Mouse (Mus musculus) lung, postnatal 36 days (tissue): ENCODE results near the gene Dpy30.
"Not testable (repeated sequence)": the region's sequence is repeated elsewhere in the genome, so short reads cannot be mapped to it uniquely, and the experiment has no call there.

Experiments used
- DNase-seq: peaks from one replicate; pipeline ENCODE4 v3.0.0; 2022; ENCODE audit warnings: mixed read lengths

Dpy30 gene

DNA sequence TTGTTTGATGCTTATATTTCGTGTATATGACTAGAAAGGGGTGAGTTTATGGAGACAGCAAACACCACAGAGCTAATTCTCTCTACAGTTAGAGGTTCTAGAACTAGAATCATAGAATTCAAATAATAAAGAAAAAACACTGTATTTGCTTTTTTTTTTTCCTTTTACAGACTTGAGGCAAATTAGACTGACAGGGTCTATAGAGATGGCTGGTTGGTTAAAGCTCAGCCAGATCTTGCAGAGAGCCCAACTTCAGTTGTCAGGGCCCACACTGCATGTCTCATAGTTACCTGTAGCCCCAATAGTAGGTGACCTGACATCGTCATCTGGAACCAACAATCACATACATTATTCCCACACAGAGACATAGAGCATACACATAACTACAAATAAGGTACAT is at the start of gene Dpy30:
TSS of gene Dpy30 (minus strand) at position 101 of the 400 bp plus-strand sequence.
- no peak for DNase-seq

DNA sequence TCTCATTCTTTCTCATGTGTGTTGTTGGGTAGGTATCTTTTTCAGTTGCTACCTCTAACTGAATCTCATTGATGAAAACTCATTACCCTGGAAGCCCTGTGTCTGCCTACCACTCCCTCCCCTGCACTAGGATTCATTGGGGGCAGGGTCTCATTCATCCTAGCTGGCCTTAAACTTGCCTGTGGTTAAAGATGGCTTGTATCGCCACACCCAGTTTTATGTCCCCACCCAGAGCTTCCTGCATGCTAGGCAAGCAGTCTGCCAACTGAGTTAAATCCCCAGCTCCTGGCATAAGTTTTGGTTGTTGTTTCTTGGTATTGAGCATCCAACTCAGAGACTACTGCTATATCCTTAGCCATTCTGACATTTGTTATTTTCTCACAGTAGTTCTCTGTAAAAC is 39.8 kb upstream of the Dpy30 start:
- DNase-seq, result no peak

DNA sequence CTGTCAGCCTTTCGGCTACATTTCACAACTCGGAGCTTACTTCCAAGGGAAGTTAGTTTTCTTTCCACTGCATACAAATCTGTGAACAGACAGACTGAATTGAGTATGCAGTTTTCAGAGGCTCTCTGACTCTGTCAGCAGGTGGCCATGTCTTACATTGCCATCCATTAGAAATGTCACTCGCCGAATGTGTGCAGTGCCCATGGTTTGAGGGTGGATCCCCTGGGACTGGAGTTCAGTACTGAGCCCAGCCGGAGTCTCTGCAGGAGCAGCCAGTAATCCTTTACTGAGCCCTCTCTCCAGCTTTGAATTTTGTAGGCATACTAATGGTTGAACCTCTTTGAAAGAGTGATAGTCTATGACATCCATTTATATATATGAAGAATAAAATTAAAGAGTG is 17.4 kb upstream of the Dpy30 start:
- no peak for DNase-seq

DNA sequence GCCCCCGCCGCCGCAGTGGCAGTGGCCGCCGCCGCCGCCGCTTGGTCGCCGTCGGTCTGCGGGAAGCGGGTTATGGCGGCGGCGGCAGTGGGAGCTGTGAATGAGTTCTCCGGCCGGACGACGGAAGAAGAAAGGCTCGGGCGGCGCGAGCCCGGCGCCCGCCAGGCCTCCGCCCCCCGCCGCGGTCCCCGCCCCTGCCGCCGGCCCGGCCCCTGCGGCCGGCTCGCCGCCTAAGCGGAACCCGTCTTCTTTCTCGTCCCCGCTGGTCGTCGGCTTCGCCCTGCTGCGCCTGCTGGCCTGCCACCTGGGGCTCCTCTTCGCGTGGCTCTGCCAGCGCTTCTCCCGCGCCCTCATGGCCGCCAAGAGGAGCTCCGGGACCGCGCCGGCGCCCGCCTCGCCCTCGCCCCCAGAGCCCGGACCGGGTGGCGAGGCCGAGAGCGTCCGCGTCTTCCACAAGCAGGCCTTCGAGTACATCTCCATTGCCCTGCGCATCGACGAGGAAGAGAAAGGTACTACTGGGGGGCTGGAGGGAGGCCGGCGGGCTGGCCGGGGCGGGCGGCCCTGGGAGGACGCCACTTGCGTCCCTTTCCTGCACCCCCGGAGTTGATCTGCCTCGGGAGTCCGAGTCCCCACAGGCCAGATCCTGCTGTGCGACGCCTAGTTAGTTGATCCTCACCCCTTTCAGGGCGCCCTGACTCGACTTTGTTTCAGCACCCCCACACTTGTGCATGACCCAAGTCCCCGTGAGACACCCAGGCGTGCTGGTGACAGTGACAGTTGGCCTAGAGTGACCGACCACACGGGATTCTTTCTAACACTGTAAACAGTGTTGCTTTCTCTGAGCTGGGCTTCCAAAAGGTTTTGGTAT is 15.4 kb upstream of the Dpy30 start, which contains the start of gene Spast:
TSS of gene Spast (plus strand) at position 51 of the 868 bp plus-strand sequence.
- DNase-seq, result peak; percentile 76

DNA sequence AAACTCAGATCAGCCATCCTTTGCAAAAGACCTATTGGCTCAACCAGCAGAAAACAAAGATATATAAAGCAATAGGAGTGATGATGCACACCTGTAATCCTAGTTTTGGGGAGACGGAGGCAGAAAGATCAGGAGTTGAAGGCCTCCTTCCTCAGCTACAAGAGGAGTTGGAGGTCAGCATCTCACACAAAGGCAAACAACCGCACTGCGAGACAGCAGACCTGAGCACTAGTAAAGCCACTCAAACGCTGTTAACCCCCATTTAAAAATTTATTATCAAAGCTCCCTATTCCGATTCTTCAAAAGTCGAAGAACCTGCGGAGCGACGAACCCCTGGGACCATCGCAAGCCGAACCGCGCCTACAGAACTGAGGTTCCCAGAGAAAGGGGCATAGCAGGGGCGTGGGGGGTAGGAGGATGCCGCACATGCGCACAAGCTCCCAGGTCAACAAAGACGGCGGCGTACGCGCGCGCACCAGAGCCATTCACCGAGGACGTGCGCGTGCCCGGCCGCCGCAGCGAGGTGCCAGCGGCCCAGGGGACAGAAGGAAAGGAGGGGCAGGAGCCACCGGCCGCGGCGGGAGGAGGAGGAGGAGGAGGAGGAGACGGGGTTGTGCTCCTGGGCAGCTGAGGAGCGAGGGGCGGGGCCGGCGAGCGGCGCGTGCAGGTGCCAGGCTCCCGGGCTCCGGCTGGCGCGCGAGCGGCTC is 14.6 kb upstream of the Dpy30 start:
- DNase-seq, result peak; percentile 97

DNA sequence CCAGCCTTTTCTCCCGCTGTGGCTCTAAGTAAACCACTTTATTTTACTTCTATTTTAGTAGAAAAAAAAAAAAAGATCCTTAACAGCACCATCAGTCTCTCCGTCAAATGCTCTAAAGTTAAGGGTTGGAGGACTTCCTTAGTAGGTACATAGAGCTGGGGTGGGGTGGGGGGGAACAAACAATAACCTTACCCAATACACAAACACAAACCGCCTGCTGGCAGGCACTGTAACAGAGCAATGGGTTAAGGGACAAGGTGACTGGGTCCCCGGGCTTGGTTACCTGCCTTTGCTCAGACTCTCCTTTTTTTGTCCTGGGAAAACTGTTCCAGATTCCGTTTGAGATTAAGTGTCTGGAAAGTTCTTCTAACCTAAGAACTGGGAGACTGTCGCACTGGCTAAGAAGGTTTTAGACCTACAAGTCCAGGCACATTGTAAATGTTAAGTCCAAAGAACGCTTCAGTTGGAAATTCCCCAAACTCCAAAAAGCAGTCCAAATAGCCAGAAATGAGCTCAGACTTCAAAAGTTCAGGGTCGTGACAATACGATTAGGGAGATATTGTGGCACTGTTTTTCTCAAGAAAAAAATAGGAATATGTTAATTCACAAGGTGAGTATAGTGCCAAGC is 7.4 kb upstream of the Dpy30 start:
- no peak for DNase-seq

DNA sequence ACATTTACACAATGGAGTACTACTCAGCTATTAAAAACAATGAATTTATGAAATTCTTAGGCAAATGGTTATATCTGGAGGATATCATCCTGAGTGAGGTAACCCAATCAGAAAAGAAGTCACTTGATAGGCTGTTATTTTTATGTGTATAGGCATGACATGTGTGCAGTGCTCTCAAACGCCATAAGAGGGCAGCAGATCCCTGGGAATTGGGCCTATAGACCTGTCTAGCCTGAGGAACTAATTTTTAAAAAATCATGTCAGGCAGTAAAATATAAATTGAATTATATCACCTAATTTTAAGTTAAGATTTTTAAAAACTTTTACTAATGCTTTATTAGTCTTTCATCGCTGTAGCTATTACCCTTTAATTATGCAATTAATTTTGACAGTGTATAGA is 4.4 kb upstream of the Dpy30 start:
- DNase-seq, result peak; percentile 67

DNA sequence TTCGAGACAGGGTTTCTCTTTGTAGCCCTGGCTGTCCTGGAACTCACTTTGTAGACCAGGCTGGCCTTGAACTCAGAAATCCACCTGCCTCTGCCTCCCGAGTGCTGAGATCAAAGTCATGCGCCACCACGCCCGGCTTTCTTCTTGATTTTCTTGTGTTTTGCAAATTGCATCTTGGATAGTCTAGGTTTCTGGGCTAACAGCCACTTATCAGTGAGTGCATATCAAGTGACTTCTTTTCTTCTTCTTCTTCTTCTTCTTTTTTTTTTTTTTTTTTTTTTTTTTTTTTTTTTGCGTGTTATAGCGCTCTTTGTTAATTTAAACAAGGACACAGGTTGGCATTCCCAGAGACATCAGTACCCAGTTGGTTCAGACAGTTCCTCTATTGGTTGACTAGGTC is 3.5 kb upstream of the Dpy30 start:
- DNase-seq, result not testable (repeated sequence)

DNA sequence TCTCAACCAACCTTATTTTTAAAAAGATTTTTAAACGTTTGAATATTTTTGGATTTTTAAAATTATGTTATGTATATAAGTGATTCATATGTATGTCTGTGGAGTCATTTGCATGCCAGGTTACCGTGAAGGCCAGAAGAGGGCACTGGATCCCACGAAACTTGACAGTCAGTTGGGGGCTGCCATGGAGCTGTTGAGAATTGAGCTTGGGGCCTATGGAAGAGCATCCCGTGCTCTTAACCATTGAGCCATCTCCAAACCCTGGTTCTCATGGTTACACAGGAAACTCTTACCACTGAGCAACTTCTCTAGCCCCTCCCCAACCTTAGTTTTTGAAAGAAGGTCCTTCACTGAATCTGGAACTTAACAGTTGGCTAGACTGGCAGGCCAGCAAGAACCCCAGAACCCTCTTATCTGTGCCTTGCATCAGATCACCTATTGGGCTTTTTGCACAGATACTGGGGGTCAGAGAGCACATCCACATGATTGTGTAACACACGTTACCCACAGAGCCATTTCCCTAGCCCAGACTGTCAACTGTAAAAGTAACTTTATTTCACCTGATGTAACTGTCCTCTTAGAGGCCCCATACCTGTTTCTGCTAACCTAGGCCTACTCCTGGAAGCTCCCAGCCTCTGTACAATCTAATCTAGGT is 1.2 kb downstream of the Dpy30 start:
- DNase-seq, result peak; percentile 17

DNA sequence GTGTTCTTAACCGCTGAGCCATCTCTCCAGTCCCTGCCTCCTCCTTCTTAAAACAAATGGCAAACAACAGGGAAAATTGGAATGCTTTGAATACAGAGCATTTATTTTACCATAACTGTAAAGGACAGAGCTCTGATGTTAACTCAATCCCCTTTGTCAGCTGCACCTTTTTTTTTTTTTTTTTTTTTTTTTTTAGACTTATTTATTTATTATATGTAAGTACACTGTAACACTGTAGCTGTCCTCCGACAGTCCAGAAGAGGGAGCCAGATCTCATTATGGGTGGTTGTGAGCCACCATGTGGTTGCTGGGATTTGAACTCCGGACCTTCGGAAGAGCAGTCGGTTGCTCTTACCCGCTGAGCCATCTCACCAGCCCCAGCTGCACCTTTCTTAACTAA is 5.0 kb downstream of the Dpy30 start:
- DNase-seq, result no peak

DNA sequence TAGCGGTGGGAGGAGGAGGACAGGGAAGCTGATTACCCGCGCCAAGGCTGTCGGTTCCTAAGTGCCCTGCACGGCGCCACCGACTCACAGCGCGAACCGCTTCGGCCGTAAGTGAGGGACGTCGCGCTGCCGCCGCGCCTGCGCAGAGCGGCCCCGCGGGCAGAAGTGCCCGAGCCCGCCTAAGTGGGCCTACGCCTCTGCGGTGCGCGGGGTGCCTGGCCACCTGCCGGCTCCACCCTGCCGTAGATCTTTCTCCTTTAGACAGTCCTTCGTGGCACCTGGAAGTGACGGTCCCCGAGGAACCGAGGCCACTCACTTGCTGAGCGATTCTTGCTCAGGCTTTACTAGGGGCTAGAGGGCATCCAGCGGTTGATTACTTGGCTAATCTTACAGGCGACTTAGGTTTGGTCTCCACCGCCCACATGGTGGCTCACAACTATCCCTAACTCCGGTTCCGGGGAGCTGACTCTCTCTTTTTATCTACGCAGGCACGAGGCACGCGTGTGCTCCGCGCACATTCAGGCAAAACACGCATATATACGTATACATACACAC is 7.4 kb downstream of the Dpy30 start:
- peak; percentile 90 for DNase-seq

DNA sequence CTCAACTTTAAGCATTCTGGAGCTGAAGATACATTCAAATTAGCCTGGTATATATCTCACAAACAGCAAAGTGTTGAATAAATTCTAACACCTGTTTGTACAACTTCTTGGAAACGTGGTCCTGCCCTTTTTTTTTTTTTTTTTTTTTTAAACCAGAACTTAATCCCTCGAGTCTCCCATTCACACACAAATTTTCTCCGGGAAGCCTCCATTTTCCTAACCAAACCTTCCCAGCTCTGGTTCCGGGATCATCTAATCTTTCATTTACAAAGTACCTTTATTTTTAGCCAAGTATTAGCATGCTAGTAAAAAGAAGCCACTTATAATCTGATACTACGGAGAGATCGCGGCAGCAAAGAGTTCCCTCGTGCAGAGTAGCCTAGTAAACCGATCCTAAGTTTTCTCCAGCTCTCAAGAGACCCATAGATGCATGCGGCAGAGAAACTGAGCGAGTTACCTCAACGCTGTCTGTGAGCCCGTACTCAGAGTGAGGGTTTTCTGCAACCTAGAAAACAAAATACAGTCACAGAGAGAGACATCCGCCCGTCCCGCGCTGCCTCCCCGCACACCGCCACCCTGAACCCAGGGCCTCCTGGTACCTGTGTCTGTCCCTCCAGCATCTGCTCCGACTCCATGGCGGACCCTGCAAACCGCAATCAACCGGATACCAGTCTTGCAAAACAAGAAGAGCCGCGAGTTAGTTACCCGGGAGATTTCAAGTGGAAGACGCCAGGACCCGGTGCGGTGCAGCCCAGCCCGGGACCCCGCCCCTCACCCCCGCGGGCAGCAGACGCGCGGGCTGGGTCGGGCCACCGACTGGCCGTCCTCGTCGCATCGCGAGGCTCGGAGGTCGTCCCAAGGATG is 8.1 kb downstream of the Dpy30 start:
- no peak for DNase-seq

DNA sequence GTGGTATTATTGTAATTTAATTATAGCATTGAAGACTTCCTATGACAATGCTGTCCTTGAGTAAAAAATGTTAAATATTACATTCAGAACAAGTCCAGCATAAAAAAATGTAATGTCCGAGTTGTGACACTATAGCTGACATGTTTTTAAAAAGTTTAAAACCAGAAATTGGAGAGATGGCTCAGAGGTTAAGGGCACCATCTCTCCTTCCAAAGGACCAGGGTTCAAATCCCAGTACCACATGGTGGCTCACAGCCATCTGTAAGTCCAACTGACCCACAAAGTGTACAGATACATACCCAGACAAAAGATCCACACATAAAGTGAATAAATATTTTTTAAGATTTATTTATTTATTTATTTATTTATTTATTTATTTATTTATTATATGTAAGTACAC is 17.7 kb downstream of the Dpy30 start:
- DNase-seq, result no peak

DNA sequence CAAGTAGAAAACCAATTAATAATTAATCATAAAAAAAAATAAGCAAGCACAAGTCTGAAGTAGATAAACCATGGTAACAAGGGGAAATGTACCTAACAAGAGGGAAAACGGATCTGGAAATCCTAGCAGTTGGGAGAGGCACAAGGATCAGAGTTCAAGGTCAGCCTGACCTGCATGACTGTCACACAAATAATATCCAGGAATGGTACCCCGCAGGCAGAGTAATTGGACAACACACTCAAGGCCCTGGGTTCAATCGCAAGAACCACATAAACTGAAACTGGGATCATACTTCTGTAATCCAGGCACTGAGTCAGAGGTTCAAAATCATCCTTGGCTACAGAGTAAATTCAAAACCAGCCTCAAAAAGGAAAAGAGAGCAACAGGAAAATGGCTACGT is 18.1 kb downstream of the Dpy30 start:
- DNase-seq, result no peak

DNA sequence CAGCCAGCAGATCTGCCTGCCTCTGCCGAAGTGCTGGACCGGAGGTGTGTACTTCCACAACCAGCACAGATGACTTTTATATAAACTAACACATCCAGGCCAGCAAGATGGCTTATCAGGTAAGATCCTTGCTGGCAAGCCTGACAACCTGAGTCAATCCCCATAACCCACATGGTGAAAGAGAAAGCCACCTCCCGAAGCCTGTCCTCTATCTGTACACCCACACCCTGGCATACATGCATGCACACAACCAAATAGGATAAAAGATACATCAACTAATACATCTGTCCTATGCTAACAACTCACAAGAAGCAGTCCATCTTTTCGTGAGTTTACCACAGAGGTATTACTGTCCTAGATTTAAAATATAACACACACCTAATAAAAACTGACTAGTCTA is 19.7 kb downstream of the Dpy30 start:
- DNase-seq, result no peak

DNA sequence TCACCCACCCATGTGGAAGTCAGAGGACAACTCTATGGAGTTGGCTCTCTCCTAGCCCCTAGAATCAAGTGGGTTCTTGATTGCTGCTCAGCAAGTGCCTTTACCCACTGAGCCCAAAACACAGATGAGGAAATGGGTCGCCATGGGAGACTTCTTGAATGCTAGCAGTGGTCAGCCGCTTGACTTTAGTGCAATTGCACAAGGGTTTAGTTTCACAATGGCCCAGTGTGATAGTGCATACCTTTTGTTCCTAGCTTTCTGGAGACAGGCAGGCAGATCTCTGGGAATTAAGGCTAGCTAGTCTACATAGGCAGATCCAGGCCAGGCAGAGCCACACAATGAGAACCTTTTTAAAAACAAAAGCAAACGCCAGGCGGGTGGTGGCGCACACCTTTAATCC is 23.7 kb downstream of the Dpy30 start:
- DNase-seq, result peak; percentile 50

DNA sequence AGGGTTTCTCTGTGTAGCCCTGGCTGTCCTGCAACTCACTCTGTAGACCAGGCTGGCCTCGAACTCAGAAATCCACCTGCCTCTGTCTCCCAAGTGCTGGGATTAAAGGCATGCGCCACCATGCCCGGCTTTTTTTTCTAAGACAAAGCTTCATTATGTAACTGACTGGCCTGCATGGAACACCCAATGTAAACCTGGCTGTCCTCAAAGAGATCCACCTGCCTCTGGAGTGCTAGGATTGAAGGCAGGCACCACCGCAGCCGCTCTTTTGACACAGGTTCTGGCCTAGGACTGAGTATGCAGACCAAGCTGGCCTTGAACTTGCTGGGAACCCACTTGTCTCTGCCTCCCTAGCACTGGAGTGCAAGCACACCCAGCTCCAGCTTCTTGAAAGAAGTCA is 26.8 kb downstream of the Dpy30 start:
- not testable (repeated sequence) for DNase-seq

DNA sequence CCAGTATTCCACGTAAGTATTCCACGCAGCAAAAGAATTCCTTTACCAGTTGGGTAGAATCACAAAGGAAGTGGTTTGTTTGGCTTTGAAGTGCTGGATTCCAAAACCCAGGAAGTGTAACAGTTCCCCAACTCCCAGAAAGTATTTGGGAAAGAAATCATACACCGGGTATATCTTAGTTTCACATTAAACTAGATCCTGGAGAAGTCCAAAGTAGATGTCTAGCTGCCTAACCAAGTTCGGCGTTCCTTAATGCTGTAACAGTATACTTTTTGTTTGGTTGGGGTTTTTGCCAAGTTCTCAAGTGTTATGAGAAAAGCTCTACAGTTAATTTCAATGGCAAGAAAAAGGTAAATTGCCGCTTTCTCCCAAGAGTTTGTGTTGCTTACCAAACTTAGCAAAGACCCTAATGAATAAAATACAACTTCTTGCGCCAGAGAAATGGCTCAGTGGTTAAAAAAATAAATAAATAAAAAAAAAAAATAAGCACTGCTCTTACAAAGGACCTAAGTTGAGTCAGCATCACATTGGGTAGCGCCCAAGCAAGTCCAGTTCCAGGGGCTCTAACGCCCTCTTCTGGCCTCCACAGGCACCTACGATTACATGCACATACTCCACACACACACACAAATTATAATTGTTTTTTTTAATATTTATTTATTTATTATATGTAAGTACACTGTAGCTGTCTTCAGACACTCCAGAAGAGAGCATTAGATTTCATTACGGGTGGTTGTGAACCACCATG is 27.5 kb downstream of the Dpy30 start:
- DNase-seq, result peak; percentile 66

DNA sequence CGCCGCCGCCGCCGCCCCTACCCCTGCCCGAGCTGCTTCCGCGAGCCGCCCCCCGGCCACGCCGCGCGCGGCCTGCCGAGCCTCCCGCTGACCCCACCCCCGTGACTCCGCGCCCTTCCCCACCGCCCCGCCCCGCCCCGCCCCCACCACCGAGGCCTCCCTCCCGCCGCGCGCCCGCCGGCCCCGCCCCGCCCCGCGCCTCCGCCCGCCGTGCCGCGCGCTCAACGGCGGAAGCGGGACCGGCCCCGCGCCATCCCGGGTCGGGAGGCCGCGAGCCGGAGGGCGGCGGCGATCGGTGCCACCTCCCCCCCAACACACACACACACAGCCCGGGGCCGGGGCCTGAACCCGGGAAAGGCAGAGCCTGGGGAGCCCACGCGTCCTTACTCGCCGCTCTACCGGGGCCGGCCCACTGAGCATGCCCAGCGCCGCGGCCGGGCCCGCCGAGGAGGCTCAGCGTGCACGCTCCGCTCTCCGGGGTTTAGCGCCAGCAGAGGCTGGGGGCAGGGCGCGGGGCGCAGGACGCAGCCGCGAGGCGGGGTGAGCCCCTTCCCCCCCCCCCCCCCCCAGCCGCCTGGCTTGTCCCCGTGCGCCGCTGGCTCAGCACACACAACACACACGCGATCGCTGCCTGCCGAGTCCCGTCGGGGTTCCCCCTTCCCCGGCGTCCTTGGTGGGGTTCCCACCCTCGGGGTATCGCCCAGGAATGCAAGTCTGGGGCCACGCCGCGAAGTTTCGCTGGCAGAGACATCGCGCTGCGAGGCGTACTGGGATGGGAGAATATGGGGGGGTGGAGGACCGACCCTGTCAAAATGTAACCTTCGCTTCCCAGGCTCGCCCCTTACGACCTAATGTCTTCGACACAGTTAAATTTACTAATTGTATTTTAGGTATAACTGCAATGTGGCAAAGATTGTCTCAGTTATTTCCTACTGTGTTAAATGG is 28.4 kb downstream of the Dpy30 start, which contains the start of gene Memo1:
TSS of gene Memo1 (minus strand) at position 496 of the 945 bp plus-strand sequence.
- peak; percentile 83 for DNase-seq
